Mouse (Mus musculus) central nervous system, embryonic 18 days (tissue): ENCODE results near the gene Rsl1. TPM values are rescaled to one million over a fixed set of nuclear protein-coding genes. Genes with fewer than 3 reads are reported as not detected.

Experiments used
- polyA plus RNA-seq: library from polyadenylated mRNA; depleted of rRNA; stranded (reverse); fragments of >200 nt; gene quantifications from 2 replicates; pipeline ENCODE4 v1.2.3, GENCODE M21; 2012; rRNA removed

Rsl1 gene
- polyA plus RNA-seq, result 4.7 and 5.2 TPM in 2 replicates

GRCm38 (mm10) chr13:67172991-67173722, at the start of gene Rsl1:
Rsl1 (plus strand) TSS chr13:67173182.

GRCm38 (mm10) chr13:67194340-67194894, 21.4 kb downstream of the Rsl1 start, which contains the start of gene Zfp455:
Zfp455 (plus strand) TSS chr13:67194506.

Other genes with a start within 250 kb of the Rsl1 start
- 3.9 and 4.0 TPM in 2 replicates for gene Zfp712, start 112.0 kb upstream of the Rsl1 start, polyA plus RNA-seq
- gene Zfp708, start 75.2 kb upstream of the Rsl1 start, polyA plus RNA-seq, result 6.9 and 7.1 TPM in 2 replicates
- gene Gm28557, start 64.6 kb upstream of the Rsl1 start, polyA plus RNA-seq, result 1.4 and 1.7 TPM in 2 replicates
- gene Rslcan18, start 56.9 kb upstream of the Rsl1 start, polyA plus RNA-seq, result 0.04 and 0.11 TPM in 2 replicates
- gene Zfp759, start 51.5 kb upstream of the Rsl1 start, polyA plus RNA-seq, result 3.8 and 4.1 TPM in 2 replicates
- gene Zfp455, start 21.3 kb downstream of the Rsl1 start, polyA plus RNA-seq, result 2.0 TPM in 2 replicates
- 3.8 and 4.3 TPM in 2 replicates for gene Zfp458, start 105.3 kb downstream of the Rsl1 start, polyA plus RNA-seq
- gene Zfp457, start 133.3 kb downstream of the Rsl1 start, polyA plus RNA-seq, result 1.9 and 2.0 TPM in 2 replicates
- 2.2 and 2.3 TPM in 2 replicates for gene Zfp595, start 159.4 kb downstream of the Rsl1 start, polyA plus RNA-seq
- gene Gm28044, start 187.4 kb downstream of the Rsl1 start, polyA plus RNA-seq, result not detected in 2 replicates
- 0.51 and 0.56 TPM in 2 replicates for gene Zfp953, start 187.4 kb downstream of the Rsl1 start, polyA plus RNA-seq
- gene Gm28041, start 202.6 kb downstream of the Rsl1 start, polyA plus RNA-seq, result 0.11 TPM in 1 of 2 replicates, not detected in the other
- 0.36 and 0.48 TPM in 2 replicates for gene Zfp456, start 202.6 kb downstream of the Rsl1 start, polyA plus RNA-seq
- gene Zfp429, start 226.6 kb downstream of the Rsl1 start, polyA plus RNA-seq, result 4.5 and 4.6 TPM in 2 replicates
- 1.7 and 2.2 TPM in 2 replicates for gene Zfp459, start 248.2 kb downstream of the Rsl1 start, polyA plus RNA-seq